Mouse (Mus musculus) kidney, embryonic 16.5 days (tissue): ENCODE measurements at regions not wholly inside any gene's neighbourhood (a gene's known extent, or its start where the extent isn't known, plus 50 kb on each side); places are given as distances from the start of the nearest gene placed in this dataset.

ENCODE experiments used
- ATAC-seq: fragments of 200-750 bp; cut with Nextera tagmentation; 2 replicates; pipeline ENCODE4 v1.8.0; 2017; ENCODE audit warnings: moderate TSS enrichment; ENCODE audit not compliant: low FRiP score, low TSS enrichment
- H3K27ac ChIP-seq: fragments of 300-500 bp; sonication (generic); 2 replicates; pipeline ENCODE4 v1.5.1; 2014; ENCODE audit warnings: low read length
- H3K27me3 ChIP-seq: fragments of 300-500 bp; sonication (generic); 2 replicates; pipeline ENCODE4 v1.6.1; 2014; ENCODE audit warnings: low read length, control low read depth, mixed read lengths; ENCODE audit not compliant: insufficient read depth
- H3K36me3 ChIP-seq: fragments of 300-500 bp; sonication (generic); 2 replicates; pipeline ENCODE4 v1.6.1; 2014; ENCODE audit warnings: low read length, control low read depth, mixed read lengths; ENCODE audit not compliant: insufficient read depth
- H3K4me1 ChIP-seq: fragments of 300-500 bp; sonication (generic); 2 replicates; pipeline ENCODE4 v1.6.1; 2014; ENCODE audit warnings: low read length, control low read depth, mixed read lengths; ENCODE audit not compliant: insufficient read depth
- H3K4me2 ChIP-seq: fragments of 300-500 bp; sonication (generic); replicated peaks from 2 replicates; pipeline ENCODE4 v1.6.1; 2014; ENCODE audit warnings: low read depth, low read length
- H3K4me3 ChIP-seq: fragments of 300-500 bp; sonication (generic); 2 replicates; pipeline ENCODE4 v1.5.1; 2014; ENCODE audit warnings: mild to moderate bottlenecking, low read length
- H3K9ac ChIP-seq: fragments of 300-500 bp; sonication (generic); replicated peaks from 2 replicates; pipeline ENCODE4 v1.6.1; 2014; ENCODE audit warnings: low read length
- H3K9me3 ChIP-seq: fragments of 300-500 bp; sonication (generic); 2 replicates; pipeline ENCODE4 v1.6.1; 2016; ENCODE audit warnings: low read length, control low read depth
- WGBS: fragments of 180-500 bp; shearing (Covaris S2); extraction: QIAGEN DNeasy Blood & Tissue Kit; methylation state at CpG from one replicate; pipeline ENCODE4 v1.1.7; 2014; 5-methylcytosine and 5-hydroxymethylcytosine counted together

DNA sequence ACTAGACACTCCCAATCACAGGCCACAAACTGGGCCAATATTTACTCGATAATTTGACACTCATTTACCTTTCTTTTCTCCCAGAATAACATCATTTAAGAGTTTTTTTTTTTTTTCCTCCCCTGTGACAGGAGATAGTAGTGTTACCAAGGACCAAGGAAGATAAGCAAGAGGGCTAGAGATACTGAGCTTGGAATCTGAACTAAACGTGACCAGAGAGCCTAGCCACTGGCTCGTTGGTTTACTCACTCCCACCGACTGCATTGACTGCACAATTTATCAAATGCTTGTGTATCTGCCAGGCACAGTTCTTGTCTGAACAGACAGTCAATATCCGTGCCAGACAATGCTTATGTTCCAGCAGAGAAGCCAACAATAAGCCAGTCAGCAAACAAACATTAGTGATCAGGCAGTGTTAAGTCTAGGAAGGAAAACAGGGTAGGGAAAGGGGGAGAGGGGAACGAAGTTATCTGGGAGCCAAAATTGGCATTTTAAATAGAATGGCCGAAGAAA is 213.3 kb downstream of the Sox4 start:
- H3K4me1 ChIP-seq: peaks cover 8% of the 10 kb centered on the region
- no peak for ATAC-seq
- 48% methylated on average over 7 of the region's 7 CpGs for WGBS

DNA sequence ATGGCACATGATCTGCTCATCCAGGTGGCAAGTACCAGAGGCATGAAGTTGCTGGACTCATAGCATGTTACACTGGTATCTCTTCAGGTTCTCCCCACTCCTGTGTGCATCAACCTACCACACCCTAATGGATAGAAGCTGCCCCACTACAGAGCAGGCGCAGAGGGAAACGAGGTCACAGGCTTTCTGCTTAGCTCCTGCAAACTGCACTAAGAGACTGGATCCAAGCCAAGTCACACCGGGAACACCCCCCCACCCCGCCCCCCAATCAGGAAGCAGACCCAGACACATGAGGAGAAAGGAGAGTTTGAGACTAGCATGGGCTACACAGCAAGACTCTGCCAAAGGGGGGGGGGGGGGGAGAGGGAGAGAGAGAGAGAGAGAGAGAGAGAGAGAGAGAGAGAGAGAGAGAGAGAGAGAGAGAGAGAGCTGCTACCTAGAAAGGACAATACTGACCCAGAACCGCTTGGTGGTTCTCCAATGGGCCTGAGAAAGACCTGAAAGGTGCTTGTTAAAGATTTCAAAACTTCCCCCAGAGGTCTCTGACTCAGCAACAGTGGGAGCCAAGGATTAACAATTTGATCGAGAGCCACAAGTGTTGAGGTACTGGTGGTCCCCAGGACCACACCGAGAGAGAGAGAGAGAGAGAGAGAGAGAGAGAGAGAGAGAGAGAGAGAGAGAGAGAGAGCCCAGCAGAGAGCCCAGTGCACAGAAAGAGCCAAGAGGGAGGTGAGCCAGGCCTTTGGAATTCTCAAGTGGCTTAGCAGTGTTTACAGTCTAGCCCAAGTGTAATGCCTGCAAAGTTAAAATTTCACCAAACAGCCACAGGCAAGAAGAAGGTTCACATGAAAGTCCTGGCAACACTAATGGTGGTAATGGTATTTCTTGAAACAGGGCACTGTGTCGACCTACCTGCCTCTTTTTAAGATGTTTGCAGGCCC is 215.1 kb downstream of the Sox4 start:
- 60% methylated on average over 8 of the region's 8 CpGs for WGBS
- no peak overlapping the region for H3K4me2 ChIP-seq
- no peak overlapping the region; the same call in 1 of the 2 replicates for H3K9ac ChIP-seq
- peak overlapping the region; percentile 16; the same call in 1 of the 2 replicates for H3K27ac ChIP-seq
- H3K36me3 ChIP-seq: no peaks in the 10 kb centered on the region
- ATAC-seq: peak; percentile 60
- peaks cover 8% of the 10 kb centered on the region for H3K4me1 ChIP-seq
- H3K4me3 ChIP-seq: no peak overlapping the region
- no peaks in the 10 kb centered on the region for H3K27me3 ChIP-seq
- H3K9me3 ChIP-seq: no peaks in the 10 kb centered on the region

More for the DNA sequence above, 213.3 kb downstream of the Sox4 start:
- Histone ChIP-seq H3K9me3 (no peaks in the 10 kb centered on the region), H3K4me2 (no peak overlapping the region), H3K27me3 (no peaks in the 10 kb centered on the region), H3K36me3 (no peaks in the 10 kb centered on the region), H3K4me3 (no peak overlapping the region), H3K9ac (no peak overlapping the region), H3K27ac (no peak overlapping the region)

DNA sequence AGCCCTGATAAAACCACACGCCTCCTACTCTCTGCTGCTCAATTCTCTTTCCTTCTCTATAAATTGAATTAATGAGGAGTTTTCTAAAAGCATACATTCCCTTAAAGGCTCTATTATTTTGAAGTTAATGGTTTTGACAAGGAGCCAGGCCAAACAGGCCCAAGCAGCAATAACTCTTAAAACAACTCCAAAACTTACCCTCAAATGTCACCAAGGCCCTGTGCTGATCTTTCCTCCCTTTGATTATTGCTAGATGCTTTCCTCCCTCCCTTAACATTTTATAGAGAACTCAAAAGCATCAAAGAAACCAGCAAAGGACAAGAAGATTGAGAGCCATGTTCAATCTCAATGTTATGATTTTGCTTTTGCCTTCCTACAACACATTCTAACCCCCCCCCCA is 221.0 kb downstream of the Sox4 start:
- no peak; the same call in 1 of the 2 replicates for ATAC-seq
- Histone ChIP-seq H3K36me3 (no peaks in the 10 kb centered on the region), H3K27me3 (no peaks in the 10 kb centered on the region), H3K4me2 (no peak overlapping the region), H3K9ac (no peak overlapping the region), H3K9me3 (no peaks in the 10 kb centered on the region), H3K27ac (no peak overlapping the region), H3K4me3 (no peak overlapping the region), H3K4me1 (peaks cover 5% of the 10 kb centered on the region)
- 61% methylated on average over 1 of the region's 1 CpGs for WGBS

DNA sequence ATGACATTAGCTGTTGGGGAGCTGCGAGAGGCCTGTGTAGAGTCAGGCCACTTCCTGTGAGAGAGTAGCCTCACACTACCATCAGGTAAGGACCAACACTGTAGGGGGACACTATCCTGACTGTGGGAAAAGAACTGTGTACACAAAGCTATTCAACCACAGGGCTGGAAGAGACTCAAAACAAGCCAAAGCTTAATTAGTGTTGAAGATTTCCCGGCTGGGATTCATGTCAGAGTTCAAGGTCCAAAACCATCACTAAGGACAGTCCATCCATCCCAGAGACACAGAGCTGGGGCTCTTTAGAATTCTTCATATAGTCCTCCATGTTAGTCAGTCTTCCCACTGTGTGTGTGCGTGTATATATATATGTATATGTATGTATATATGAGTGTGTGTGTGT is 221.5 kb downstream of the Sox4 start:
- H3K9ac ChIP-seq: no peak overlapping the region
- H3K27ac ChIP-seq: 0 out of 2 replicates have a peak overlapping the region, but pooled peaks have one; percentile 23
- 60% methylated on average over 3 of the region's 3 CpGs for WGBS
- no peaks in the 10 kb centered on the region for H3K27me3 ChIP-seq
- ATAC-seq: peak; percentile 62; the same call in 1 of the 2 replicates
- H3K4me3 ChIP-seq: no peak overlapping the region
- no peak overlapping the region for H3K4me2 ChIP-seq
- H3K36me3 ChIP-seq: no peaks in the 10 kb centered on the region
- H3K4me1 ChIP-seq: peaks cover 5% of the 10 kb centered on the region
- no peaks in the 10 kb centered on the region for H3K9me3 ChIP-seq

DNA sequence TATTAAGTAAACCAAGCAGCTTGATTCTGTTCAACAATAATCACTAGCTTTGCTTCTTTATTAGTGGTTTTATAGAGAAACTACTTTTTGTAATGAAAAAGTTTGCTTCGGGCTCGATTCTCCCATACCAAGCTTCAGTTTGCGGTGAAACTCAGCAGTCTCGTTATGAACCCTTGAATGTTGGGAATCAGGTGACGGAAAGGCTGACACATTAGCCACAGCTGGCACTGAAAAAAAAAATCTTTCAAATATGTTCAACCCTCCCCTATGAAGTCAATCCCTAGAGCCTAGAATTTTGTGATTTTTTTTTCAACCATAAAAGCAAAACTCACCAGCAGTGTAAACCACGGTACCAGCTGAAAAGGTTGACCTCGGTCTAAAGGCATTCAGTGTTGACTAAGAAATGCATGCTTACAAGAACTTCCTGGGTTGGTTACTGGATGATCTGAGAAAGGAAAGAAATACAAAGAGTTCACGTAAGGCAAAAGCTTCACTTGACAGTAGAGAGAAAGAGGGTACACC is 223.4 kb downstream of the Sox4 start:
- no peak overlapping the region for H3K9ac ChIP-seq
- 90% methylated on average over 8 of the region's 8 CpGs for WGBS

DNA sequence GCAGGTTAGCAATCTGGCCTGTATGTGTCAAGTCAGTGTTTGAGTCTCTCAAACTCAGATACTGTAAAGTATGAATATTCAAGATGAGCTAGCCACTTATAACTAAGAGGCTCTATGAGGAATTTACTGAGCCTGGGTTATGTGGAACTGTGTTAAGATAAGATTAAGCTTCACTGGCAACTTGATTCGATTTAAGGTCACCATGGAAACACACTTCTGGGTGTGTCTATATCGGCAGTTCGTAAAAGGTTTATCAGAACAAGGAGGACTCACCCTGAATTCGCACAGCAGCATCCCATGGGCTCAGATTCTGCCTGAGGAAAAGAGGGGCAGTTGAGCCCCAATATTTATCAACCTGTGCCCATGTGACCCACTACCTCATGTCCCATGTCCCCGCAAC is 224.7 kb downstream of the Sox4 start:
- H3K9ac ChIP-seq: no peak overlapping the region
- H3K27ac ChIP-seq: no peak overlapping the region
- ATAC-seq: no peak
- peaks cover 5% of the 10 kb centered on the region for H3K4me1 ChIP-seq
- no peaks in the 10 kb centered on the region for H3K36me3 ChIP-seq
- H3K4me2 ChIP-seq: no peak overlapping the region
- H3K27me3 ChIP-seq: no peaks in the 10 kb centered on the region
- H3K9me3 ChIP-seq: no peaks in the 10 kb centered on the region
- WGBS: 93% methylated on average over 5 of the region's 5 CpGs
- H3K4me3 ChIP-seq: no peak overlapping the region

More for the DNA sequence above, 223.4 kb downstream of the Sox4 start:
- Histone ChIP-seq H3K4me1 (peaks cover 5% of the 10 kb centered on the region), H3K36me3 (no peaks in the 10 kb centered on the region), H3K4me3 (no peak overlapping the region), H3K9me3 (no peaks in the 10 kb centered on the region), H3K27ac (no peak overlapping the region), H3K27me3 (no peaks in the 10 kb centered on the region), H3K4me2 (no peak overlapping the region)
- ATAC-seq: no peak

DNA sequence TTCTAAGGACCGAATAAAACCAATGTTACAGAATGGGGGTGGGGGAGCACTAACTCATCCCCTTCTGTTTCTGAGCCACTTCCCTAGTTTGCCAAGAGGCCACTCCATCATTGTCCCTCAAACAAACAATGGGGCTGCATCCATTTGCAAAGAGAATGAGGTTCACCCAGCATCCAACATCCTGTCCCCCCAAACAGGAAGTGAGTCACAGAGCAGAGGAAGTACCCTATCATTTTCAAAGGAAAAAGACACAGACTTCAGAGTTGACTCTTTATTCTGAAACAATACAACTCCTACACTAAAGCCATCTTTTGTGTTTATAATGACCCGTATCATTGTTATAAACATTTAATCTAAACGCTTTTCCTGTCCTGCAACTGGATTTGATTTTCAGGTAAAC is 229.2 kb downstream of the Sox4 start:
- Histone ChIP-seq H3K9me3 (no peaks in the 10 kb centered on the region), H3K9ac (no peak overlapping the region), H3K27me3 (no peaks in the 10 kb centered on the region), H3K36me3 (no peaks in the 10 kb centered on the region), H3K27ac (no peak overlapping the region; the same call in 1 of the 2 replicates), H3K4me1 (peaks cover 11% of the 10 kb centered on the region), H3K4me2 (no peak overlapping the region), H3K4me3 (no peak overlapping the region)
- 74% methylated on average over 3 of the region's 3 CpGs for WGBS
- ATAC-seq: no peak

DNA sequence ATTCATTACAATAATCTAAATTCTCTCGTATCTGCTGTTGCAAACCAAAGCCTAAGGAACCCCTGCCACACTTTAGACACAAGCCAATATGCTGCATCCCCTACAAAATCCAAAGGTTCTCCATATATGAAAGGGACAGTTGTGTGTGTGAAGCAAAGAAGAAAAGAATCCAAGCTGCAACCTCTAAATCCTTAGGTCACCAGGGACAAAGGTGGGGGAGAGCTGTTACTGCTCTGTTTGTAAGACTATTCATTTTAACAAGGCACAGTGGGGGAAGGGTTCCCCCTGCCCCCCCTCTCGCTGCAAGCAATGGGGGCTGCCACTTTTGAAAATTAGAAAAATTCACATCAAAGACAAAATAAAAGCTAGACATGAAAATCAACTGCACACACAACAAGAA is 231.4 kb downstream of the Sox4 start:
- no peaks in the 10 kb centered on the region for H3K9me3 ChIP-seq
- no peak overlapping the region for H3K9ac ChIP-seq
- no peaks in the 10 kb centered on the region for H3K27me3 ChIP-seq
- H3K4me1 ChIP-seq: peaks cover 31% of the 10 kb centered on the region
- H3K27ac ChIP-seq: no peak overlapping the region
- ATAC-seq: no peak
- no peaks in the 10 kb centered on the region for H3K36me3 ChIP-seq
- no peak overlapping the region for H3K4me2 ChIP-seq
- 77% methylated on average over 2 of the region's 2 CpGs for WGBS
- H3K4me3 ChIP-seq: no peak overlapping the region

DNA sequence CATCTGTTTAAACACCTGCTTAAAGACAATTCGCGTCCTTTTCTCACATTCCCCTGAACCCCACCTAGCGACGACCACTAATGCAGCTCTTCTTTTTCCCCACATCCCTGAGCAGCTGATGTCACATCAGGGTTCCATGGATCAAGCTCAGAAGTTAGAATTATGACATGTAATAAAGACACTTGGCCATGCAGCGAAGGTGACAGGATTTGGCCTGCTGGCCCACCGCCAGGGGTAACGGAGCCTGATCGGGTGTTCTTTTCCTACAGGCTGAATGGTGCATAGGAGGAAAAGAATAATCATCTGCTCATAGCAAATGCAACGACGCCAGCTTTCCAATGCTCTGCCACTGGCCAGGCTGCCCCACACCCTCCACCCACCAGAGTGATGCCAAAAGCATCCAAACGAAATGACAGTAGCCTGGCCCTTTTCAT is 231.9 kb downstream of the Sox4 start:
- 56% methylated on average over 11 of the region's 11 CpGs for WGBS
- Histone ChIP-seq H3K4me2 (no peak overlapping the region), H3K27ac (no peak overlapping the region), H3K36me3 (no peaks in the 10 kb centered on the region), H3K9ac (no peak overlapping the region), H3K4me1 (peaks cover 31% of the 10 kb centered on the region), H3K9me3 (no peaks in the 10 kb centered on the region), H3K4me3 (no peak overlapping the region), H3K27me3 (no peaks in the 10 kb centered on the region)
- no peak for ATAC-seq
